Mouse (Mus musculus): ENCODE measurements around the gene Ncor2. TPM values are rescaled to one million over a fixed set of nuclear protein-coding genes. Genes with fewer than 3 reads are reported as not detected.

Ncor2 gene
- total and polyA plus RNA-seq, 3 experiments = 5.0 to 46.8 TPM; not detected in 1

DNA sequence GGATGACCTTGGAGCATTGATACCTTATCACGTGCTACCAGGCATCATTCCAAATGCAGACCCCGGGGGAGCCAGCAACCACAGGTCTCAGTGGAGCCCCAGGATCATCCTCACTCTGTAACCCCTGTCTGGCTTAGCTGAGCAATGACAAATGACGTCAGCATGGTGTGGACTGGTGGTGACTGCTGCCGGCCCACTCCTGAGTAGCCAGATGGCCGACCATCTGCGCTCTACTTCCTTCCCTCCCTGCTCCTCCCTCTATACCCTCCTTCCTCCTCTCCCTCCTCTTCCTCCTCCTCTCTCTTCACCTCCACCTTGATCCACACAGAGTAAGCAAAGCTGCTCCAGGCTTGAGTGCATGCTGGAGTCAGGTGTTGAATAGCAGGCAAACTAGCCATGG, 43.7 kb upstream of the Ncor2 start:
- H3K79me2 ChIP-seq (ENCODE audit: control insufficient read depth, insufficient read depth, low read length, poor library complexity) = no peaks in the 10 kb centered on the region
- no peak overlapping the region for H3K27ac ChIP-seq (ENCODE audit: control insufficient read depth, low read depth, low read length)
- no peak overlapping the region for H3K9ac ChIP-seq (ENCODE audit: control insufficient read depth, low read depth, low read length, poor library complexity, severe bottlenecking)
- no peak for DNase-seq (ENCODE audit: low read depth, low spot score)
- peaks cover 0 to 1% of the 10 kb centered on the region in 2 experiments; a peak in 1 of 4 replicates for H3K27me3 ChIP-seq (ENCODE audit: control insufficient read depth in 1 of 2, insufficient read depth in 2 of 2, low read length in 2 of 2)
- H3K4me3 ChIP-seq (ENCODE audit: control insufficient read depth in 1 of 2, insufficient read depth in 1 of 2, low read depth in 2 of 2, low read length in 2 of 2) = no peak overlapping the region
- no peaks in the 10 kb centered on the region for H3K4me1 ChIP-seq (ENCODE audit: control insufficient read depth in 1 of 2, insufficient read depth in 2 of 2, low read length in 2 of 2)
- TF ChIP-seq MYB (IDR thresholded peaks at IDR 0.05; ENCODE audit: low read depth, low read length) (no peak), MAZ (IDR thresholded peaks at IDR 0.05; ENCODE audit: low read depth, low read length) (no peak), SIN3A (IDR thresholded peaks at IDR 0.05; ENCODE audit: low read length) (no peak), TBP (IDR thresholded peaks at IDR 0.05; ENCODE audit: low read depth, low read length) (no peak), MAX (IDR thresholded peaks at IDR 0.05; ENCODE audit: low read length) (no peak), KAT2A (conservative IDR thresholded peaks at IDR 0.05; ENCODE audit: low read depth, low read length) (no peak), HCFC1 (IDR thresholded peaks at IDR 0.05; ENCODE audit: low read depth, low read length) (no peak), ELF1 (IDR thresholded peaks at IDR 0.05; ENCODE audit: low read depth, low read length) (no peak), GABPA (IDR thresholded peaks at IDR 0.05; ENCODE audit: low read depth, low read length) (no peak), NRF1 (IDR thresholded peaks at IDR 0.05; ENCODE audit: insufficient read depth, low read depth, low read length, poor library complexity, severe bottlenecking) (no peak), POLR2AphosphoS5 (IDR thresholded peaks at IDR 0.05; ENCODE audit: borderline replicate concordance, low read depth, low read length) (no peak), RCOR1 (IDR thresholded peaks at IDR 0.05; ENCODE audit: low read depth, low read length) (no peak), USF1 (IDR thresholded peaks at IDR 0.05; ENCODE audit: low read depth, low read length) (no peak), CHD1 (IDR thresholded peaks at IDR 0.05; ENCODE audit: low read depth, low read length) (no peak), MYC (IDR thresholded peaks at IDR 0.05; ENCODE audit: low read depth, low read length) (no peak), RAD21 (IDR thresholded peaks at IDR 0.05; ENCODE audit: low read depth, low read length) (no peak)
- no peaks in the 10 kb centered on the region for H3K36me3 ChIP-seq (ENCODE audit: control insufficient read depth in 1 of 2, insufficient read depth in 2 of 2, low read length in 2 of 2)
- H3K9me3 ChIP-seq (replicated peaks; ENCODE audit: insufficient read depth, low read length) = no peaks in the 10 kb centered on the region

GRCm38 (mm10) chr5:125221868-125222267, 42.8 kb upstream of the Ncor2 start:
- no peak overlapping the region for H3K9ac ChIP-seq (ENCODE audit: control insufficient read depth, low read depth, low read length, poor library complexity, severe bottlenecking)
- no peak overlapping the region for H3K4me3 ChIP-seq (ENCODE audit: control insufficient read depth in 1 of 2, insufficient read depth in 1 of 2, low read depth in 2 of 2, low read length in 2 of 2)
- TF ChIP-seq TAL1 (IDR thresholded peaks at IDR 0.05; ENCODE audit: low read length) (no peak), MAFK (IDR thresholded peaks at IDR 0.05; ENCODE audit: borderline replicate concordance, low read depth, low read length) (no peak), RCOR1 (IDR thresholded peaks at IDR 0.05; ENCODE audit: low read depth, low read length) (no peak), RAD21 (IDR thresholded peaks at IDR 0.05; ENCODE audit: low read depth, low read length) (no peak), KAT2A (conservative IDR thresholded peaks at IDR 0.05; ENCODE audit: low read depth, low read length) (no peak)
- H3K4me1 ChIP-seq (ENCODE audit: control insufficient read depth in 1 of 2, insufficient read depth in 2 of 2, low read length in 2 of 2) = no peaks in the 10 kb centered on the region
- H3K36me3 ChIP-seq (ENCODE audit: control insufficient read depth in 1 of 2, insufficient read depth in 2 of 2, low read length in 2 of 2) = no peaks in the 10 kb centered on the region
- no peak overlapping the region for H3K27ac ChIP-seq (ENCODE audit: control insufficient read depth, low read depth, low read length)
- H3K9me3 ChIP-seq (replicated peaks; ENCODE audit: insufficient read depth, low read length) = no peaks in the 10 kb centered on the region
- DNase-seq (ENCODE audit: low read depth, low spot score) = no peak
- H3K27me3 ChIP-seq (ENCODE audit: control insufficient read depth in 1 of 2, insufficient read depth in 2 of 2, low read length in 2 of 2) = peaks cover 0 to 2% of the 10 kb centered on the region in 2 experiments; a peak in 2 of 4 replicates
- no peaks in the 10 kb centered on the region for H3K79me2 ChIP-seq (ENCODE audit: control insufficient read depth, insufficient read depth, low read length, poor library complexity)
